Mouse (Mus musculus) kidney, embryonic 16.5 days (tissue): Measurements from ENCODE around the gene Adgrb2. TPM values are rescaled to one million over a fixed set of nuclear protein-coding genes. Genes with fewer than 3 reads are reported as not detected.

Source experiments
- ATAC-seq: fragments of 200-750 bp; cut with Nextera tagmentation; 2 replicates; pipeline ENCODE4 v1.8.0; 2017; ENCODE audit warnings: moderate TSS enrichment; ENCODE audit not compliant: low FRiP score, low TSS enrichment
- H3K27ac ChIP-seq: fragments of 300-500 bp; sonication (generic); 2 replicates; pipeline ENCODE4 v1.5.1; 2014; ENCODE audit warnings: low read length
- H3K27me3 ChIP-seq: fragments of 300-500 bp; sonication (generic); 2 replicates; pipeline ENCODE4 v1.6.1; 2014; ENCODE audit warnings: low read length, control low read depth, mixed read lengths; ENCODE audit not compliant: insufficient read depth
- H3K36me3 ChIP-seq: fragments of 300-500 bp; sonication (generic); 2 replicates; pipeline ENCODE4 v1.6.1; 2014; ENCODE audit warnings: low read length, control low read depth, mixed read lengths; ENCODE audit not compliant: insufficient read depth
- H3K4me1 ChIP-seq: fragments of 300-500 bp; sonication (generic); 2 replicates; pipeline ENCODE4 v1.6.1; 2014; ENCODE audit warnings: low read length, control low read depth, mixed read lengths; ENCODE audit not compliant: insufficient read depth
- H3K4me2 ChIP-seq: fragments of 300-500 bp; sonication (generic); replicated peaks from 2 replicates; pipeline ENCODE4 v1.6.1; 2014; ENCODE audit warnings: low read depth, low read length
- H3K4me3 ChIP-seq: fragments of 300-500 bp; sonication (generic); 2 replicates; pipeline ENCODE4 v1.5.1; 2014; ENCODE audit warnings: mild to moderate bottlenecking, low read length
- H3K9ac ChIP-seq: fragments of 300-500 bp; sonication (generic); replicated peaks from 2 replicates; pipeline ENCODE4 v1.6.1; 2014; ENCODE audit warnings: low read length
- H3K9me3 ChIP-seq: fragments of 300-500 bp; sonication (generic); 2 replicates; pipeline ENCODE4 v1.6.1; 2016; ENCODE audit warnings: low read length, control low read depth
- WGBS: fragments of 180-500 bp; shearing (Covaris S2); extraction: QIAGEN DNeasy Blood & Tissue Kit; methylation state at CpG from one replicate; pipeline ENCODE4 v1.1.7; 2014; 5-methylcytosine and 5-hydroxymethylcytosine counted together
- polyA plus RNA-seq: library from polyadenylated mRNA; unstranded; fragments of >200 nt; fragmentation: Nextera tagmentation; extraction: Ambion mirVana; gene quantifications from 2 replicates; pipeline ENCODE4 v1.2.1, GENCODE M21; 2015

Gene Adgrb2
- polyA plus RNA-seq, 1 experiment from 2014 or later = 1.7 TPM

GRCm38 (mm10) chr4:130055160-130056010 is 70.7 kb downstream of the Adgrb2 start:
- Histone ChIP-seq H3K4me3 (no peak overlapping the region), H3K9ac (no peak overlapping the region), H3K27me3 (no peaks in the 10 kb centered on the region), H3K4me1 (peaks cover 10% of the 10 kb centered on the region), H3K27ac (no peak overlapping the region), H3K36me3 (peaks cover 3% of the 10 kb centered on the region; the same call in 1 of the 2 replicates), H3K4me2 (no peak overlapping the region), H3K9me3 (no peaks in the 10 kb centered on the region)
- 74% methylated on average over 14 of the region's 14 CpGs for WGBS
- no peak for ATAC-seq

DNA sequence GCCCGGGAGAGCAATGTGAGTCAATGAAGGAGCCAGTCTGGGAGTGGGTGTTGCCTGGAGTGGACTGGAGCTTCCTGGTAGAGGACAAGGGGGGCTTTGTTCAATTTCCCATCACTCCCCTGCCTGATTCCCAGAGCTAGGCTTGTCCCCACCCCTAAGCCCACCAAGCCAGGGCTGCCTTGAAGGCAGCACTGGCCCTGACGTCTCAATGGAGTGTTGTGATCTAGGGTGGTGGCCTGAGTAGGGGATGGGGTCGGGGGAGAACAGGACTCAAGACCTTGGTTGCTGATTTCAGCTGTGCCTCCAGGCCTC is 71.3 kb downstream of the Adgrb2 start:
- WGBS = 50% methylated on average over 3 of the region's 3 CpGs
- no peak for ATAC-seq

GRCm38 (mm10) chr4:130056471-130056870 is 71.8 kb downstream of the Adgrb2 start:
- no peak overlapping the region for H3K27ac ChIP-seq

More for the DNA sequence above, 71.3 kb downstream of the Adgrb2 start:
- Histone ChIP-seq H3K27me3 (no peaks in the 10 kb centered on the region), H3K4me2 (no peak overlapping the region), H3K9ac (no peak overlapping the region), H3K4me3 (no peak overlapping the region), H3K27ac (no peak overlapping the region), H3K36me3 (peaks cover 3% of the 10 kb centered on the region; the same call in 1 of the 2 replicates), H3K4me1 (peaks cover 4% of the 10 kb centered on the region), H3K9me3 (no peaks in the 10 kb centered on the region)

GRCm38 (mm10) chr4:130060937-130061336 is 76.3 kb downstream of the Adgrb2 start:
- H3K36me3 ChIP-seq = peaks cover 3% of the 10 kb centered on the region; the same call in 1 of the 2 replicates
- no peak overlapping the region for H3K4me2 ChIP-seq
- no peak overlapping the region for H3K4me3 ChIP-seq
- no peak for ATAC-seq
- H3K9ac ChIP-seq = no peak overlapping the region
- no peak overlapping the region for H3K27ac ChIP-seq
- H3K9me3 ChIP-seq = no peaks in the 10 kb centered on the region
- H3K4me1 ChIP-seq = no peaks in the 10 kb centered on the region
- no peaks in the 10 kb centered on the region for H3K27me3 ChIP-seq

More at GRCm38 (mm10) chr4:130056471-130056870, 71.8 kb downstream of the Adgrb2 start:
- no peak overlapping the region for H3K9ac ChIP-seq
- H3K4me1 ChIP-seq = peaks cover 4% of the 10 kb centered on the region; the same call in 1 of the 2 replicates
- WGBS = 75% methylated on average over 3 of the region's 3 CpGs
- no peaks in the 10 kb centered on the region for H3K27me3 ChIP-seq
- H3K36me3 ChIP-seq = peaks cover 3% of the 10 kb centered on the region; the same call in 1 of the 2 replicates
- H3K9me3 ChIP-seq = no peaks in the 10 kb centered on the region
- H3K4me2 ChIP-seq = no peak overlapping the region
- H3K4me3 ChIP-seq = no peak overlapping the region
- ATAC-seq = no peak

DNA sequence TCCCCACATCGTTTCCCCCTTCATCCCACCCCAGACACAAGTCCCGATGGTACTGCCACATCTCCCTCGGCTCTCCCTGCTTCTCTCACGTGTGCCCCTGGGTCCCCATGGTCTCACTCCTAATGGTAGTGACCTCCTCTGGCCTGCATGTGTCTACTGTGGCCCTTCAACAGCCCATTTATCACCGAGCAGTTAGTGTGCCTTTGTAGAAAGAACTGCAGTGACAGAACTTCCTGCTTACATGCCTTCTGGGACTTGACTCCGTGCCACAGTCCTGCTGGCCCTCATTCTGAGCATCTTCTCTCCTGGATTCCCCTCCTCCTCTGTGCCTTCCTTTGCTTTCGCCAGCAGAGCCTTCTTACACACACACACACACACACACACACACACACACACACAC is 78.5 kb downstream of the Adgrb2 start:
- Histone ChIP-seq H3K9me3 (no peaks in the 10 kb centered on the region), H3K4me3 (no peak overlapping the region), H3K4me1 (no peaks in the 10 kb centered on the region), H3K27ac (no peak overlapping the region), H3K9ac (no peak overlapping the region), H3K27me3 (no peaks in the 10 kb centered on the region), H3K36me3 (peaks cover 3% of the 10 kb centered on the region; the same call in 1 of the 2 replicates), H3K4me2 (no peak overlapping the region)
- ATAC-seq = no peak
- 49% methylated on average over 7 of the region's 7 CpGs for WGBS

GRCm38 (mm10) chr4:130066816-130067215 is 82.1 kb downstream of the Adgrb2 start:
- Histone ChIP-seq H3K4me3 (no peak overlapping the region), H3K9me3 (no peaks in the 10 kb centered on the region), H3K27me3 (no peaks in the 10 kb centered on the region), H3K4me2 (no peak overlapping the region), H3K36me3 (no peaks in the 10 kb centered on the region), H3K4me1 (no peaks in the 10 kb centered on the region), H3K9ac (no peak overlapping the region), H3K27ac (no peak overlapping the region)
- WGBS = 8% methylated on average over 8 of the region's 8 CpGs
- no peak for ATAC-seq

DNA sequence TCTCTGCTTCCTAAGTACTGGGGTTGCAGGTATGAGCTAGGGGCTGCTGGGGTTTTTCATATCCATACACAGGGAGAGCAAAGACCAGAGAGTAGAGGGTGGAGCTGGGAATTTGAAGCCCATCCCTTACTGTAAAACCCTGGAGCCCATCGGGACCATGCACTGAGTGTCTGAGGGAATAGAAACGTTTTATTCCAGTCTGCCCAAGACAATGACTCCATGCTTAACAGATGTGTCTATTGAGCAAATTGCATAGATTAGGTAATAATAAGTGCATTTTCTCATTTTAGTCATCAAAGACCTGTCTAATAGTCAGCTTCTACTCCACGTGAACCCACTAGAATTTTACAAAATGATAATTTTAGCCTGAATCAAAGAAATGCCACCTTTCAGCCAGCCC is 85.9 kb downstream of the Adgrb2 start:
- Histone ChIP-seq H3K4me1 (no peaks in the 10 kb centered on the region; the same call in 1 of the 2 replicates), H3K27me3 (no peaks in the 10 kb centered on the region), H3K4me3 (no peak overlapping the region), H3K9ac (no peak overlapping the region), H3K4me2 (no peak overlapping the region), H3K9me3 (no peaks in the 10 kb centered on the region), H3K27ac (no peak overlapping the region), H3K36me3 (no peaks in the 10 kb centered on the region)
- no peak for ATAC-seq
- 72% methylated on average over 3 of the region's 3 CpGs for WGBS

DNA sequence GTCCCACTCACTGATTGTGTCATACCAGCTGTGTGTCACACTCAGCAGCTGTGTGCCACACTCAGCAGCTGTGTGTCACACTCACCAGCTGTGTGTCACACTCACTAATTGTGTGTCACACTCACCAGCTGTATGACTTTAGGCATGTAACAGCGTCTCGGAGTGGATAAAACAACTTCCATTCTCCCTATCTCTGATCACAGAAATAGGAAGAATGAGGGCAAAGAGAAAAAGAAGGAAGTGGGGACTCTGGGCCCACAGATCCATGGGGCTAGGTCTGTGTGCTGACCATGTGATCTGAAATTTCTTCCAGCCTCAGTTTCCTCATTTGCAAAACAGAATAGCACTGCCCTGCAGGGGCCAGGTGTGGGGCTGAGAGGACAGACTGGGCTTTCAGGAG is 87.1 kb downstream of the Adgrb2 start:
- no peaks in the 10 kb centered on the region for H3K36me3 ChIP-seq
- no peaks in the 10 kb centered on the region for H3K27me3 ChIP-seq
- H3K27ac ChIP-seq = no peak overlapping the region
- no peaks in the 10 kb centered on the region; the same call in 1 of the 2 replicates for H3K4me1 ChIP-seq
- H3K9me3 ChIP-seq = no peaks in the 10 kb centered on the region
- no peak overlapping the region for H3K4me2 ChIP-seq
- no peak for ATAC-seq
- 84% methylated on average over 2 of the region's 2 CpGs for WGBS
- H3K4me3 ChIP-seq = no peak overlapping the region
- no peak overlapping the region for H3K9ac ChIP-seq
